Mouse (Mus musculus) WW6 (cell line): ENCODE measurements around the gene Kctd10.

Experiments used
- DNase-seq: peaks from one replicate; pipeline ENCODE4 v3.0.0-alpha.2; 2013; ENCODE audit warnings: low read depth, low spot score

Kctd10 gene

DNA sequence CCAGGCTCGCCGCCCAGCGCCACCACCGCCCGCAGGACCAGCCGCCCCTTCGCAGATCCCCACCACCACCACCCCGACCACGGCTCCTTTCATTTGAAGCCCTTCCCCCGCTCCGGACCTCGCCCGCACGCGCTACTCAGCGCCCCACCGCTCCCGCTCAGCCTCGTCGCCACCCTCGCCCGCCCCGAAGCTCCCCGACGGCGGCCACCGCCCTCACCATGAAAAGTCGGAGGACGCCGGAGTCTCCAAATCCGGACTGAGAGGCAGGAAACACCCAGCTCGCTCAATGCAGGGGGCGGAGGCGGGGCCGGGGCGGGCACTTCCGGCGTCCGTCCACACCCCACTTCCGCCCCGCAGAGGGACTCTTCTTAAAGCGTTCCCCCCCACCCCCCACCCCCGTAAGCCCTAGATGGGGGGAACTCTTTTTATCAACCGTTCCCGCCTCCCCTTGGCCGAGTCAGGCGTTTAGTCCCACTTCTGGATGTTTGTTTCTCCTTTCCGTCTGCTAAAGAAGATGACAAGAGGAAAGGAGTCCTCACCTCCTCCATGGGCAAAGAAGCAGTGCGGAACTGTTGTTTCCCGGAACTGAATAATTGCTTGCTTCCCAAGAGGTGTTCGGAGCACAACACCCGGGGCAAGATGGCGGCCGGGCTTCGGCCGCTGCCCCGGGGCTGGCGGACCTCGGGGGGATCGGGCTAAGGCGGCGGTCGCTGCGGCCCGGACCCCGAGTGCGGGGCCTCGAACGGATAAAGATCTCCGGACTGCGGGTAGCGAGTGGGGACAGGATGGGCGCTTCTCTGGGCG, at the start of gene Kctd10, which contains the start of gene Ube3b:
Gene Kctd10, minus strand, starts transcription at position 300 of the 804 bp plus-strand sequence.
Gene Ube3b, plus strand, starts transcription at position 399 of the 804 bp plus-strand sequence.
- peak; percentile 75 for DNase-seq

DNA sequence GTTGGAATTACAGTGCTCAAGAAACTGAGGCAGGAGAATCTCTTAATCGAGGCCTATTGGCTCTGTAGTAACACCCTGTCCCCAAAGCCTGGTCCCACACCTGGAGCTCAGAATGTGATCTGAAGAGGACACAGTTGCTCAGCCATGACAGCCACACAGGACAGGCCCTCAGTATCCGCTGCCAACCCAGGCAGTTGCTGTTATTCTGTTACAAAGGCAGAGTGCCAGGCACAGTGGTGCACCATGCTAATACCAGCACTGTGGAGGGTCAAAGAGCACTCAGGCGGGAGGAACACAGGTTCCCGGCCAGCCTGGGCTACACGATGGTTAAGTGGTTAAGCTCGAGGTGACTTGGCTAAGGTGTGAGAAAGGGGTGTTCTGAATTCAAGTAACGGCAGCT, 49.5 kb upstream of the Kctd10 start:
- DNase-seq = no peak

- DNase-seq = no peak
Observed at GRCm38 (mm10) chr5:114428621-114429020, 48.3 kb upstream of the Kctd10 start.

DNA sequence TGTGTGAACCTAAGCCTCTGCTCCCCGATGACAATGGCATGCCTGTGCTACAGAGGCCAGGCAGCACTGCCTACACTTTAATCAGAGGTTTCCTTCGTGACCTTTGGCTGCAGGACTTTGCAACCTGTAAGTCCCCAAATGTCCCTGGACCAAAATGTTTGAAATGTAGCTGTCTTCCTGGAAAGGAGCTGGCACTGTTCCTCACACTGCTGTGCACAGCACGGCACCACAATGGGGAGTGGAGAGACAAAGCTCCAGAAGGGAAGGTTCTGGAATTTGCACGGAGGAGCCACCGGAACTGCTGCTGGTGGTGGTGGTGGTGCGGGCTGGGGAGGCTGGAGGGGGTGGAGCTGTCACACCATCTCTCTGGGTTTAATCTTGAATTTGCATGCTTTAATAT, 46.4 kb upstream of the Kctd10 start:
- DNase-seq = no peak

DNA sequence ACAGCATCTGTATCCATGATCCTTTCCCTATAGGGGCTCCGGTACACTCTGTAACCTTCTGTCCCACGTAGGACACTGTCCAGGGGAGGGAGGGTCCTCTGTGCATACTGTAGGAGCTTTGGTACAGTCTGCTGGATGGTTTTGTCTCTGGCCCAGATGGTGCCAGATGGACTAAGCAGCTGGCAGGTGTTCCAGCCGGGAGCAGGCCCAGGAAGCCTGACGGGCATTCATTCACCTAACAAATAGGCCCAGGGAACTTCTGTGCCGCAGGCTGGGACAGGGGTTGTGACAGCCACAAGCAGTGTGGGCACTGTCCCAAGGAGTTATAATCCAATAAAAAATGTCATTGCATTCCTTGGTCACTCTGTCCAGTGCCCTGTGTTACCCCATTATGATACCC, 43.7 kb upstream of the Kctd10 start:
- DNase-seq = no peak

GRCm38 (mm10) chr5:114422591-114422990, 42.3 kb upstream of the Kctd10 start:
- no peak for DNase-seq

DNA sequence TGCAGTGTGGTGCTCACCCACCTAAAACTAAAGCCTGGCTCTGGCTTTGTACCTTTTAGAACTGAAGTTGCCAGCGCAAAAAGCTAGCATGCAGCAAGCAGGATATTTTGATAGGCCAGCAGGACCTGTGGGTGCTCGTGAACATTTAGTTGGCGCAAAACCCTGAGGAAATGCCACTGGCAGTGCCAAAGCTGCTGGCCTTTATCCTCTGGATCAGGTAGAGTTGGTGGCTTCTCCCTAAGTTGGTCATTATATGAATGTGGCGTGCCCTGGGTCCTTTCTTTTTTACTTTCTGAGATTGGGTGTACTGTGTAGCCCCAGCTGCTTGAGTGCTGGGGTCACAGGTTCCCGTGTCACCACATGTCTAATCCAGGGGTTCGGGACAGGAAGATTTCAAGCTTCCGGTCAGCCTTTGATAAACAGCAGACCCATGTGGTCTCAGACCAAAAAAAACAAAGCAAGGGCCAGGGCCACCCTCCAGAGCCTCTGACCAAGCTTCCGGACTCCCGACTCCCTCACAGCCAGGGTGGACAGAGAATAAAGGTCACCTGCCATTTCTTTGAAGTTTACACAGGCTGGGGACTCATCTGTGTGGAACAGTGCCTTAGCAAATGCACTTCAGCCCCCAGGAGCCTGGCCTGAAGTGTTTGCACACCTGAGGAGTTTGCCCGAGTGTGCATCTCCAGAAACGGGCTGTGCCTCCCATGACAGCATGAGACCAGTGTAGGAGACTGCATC, 41.4 kb upstream of the Kctd10 start:
- DNase-seq = no peak

DNA sequence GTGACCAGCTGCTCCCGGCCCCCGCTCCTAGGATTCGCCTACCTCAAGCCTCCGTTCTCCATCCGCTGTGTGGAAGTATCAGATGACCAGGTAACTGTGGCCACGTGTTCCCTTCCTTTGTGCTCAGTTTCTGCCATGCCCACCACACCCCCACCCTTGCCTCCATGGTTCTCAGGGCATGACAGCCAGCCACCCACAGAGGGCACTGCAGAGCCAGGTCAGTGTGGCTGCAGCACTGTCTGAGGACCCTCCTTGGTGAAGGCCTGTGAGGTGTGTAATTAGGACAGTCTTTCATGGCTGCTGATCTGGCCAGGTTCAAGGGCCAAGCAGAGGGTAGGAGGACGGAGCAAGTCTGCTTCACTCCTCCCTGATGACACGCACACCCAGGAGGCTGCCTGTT, 38.2 kb upstream of the Kctd10 start:
- DNase-seq = no peak

- no peak for DNase-seq
Observed at GRCm38 (mm10) chr5:114416855-114417254, 36.5 kb upstream of the Kctd10 start.

GRCm38 (mm10) chr5:114415606-114416005, 35.3 kb upstream of the Kctd10 start:
- DNase-seq = no peak

DNA sequence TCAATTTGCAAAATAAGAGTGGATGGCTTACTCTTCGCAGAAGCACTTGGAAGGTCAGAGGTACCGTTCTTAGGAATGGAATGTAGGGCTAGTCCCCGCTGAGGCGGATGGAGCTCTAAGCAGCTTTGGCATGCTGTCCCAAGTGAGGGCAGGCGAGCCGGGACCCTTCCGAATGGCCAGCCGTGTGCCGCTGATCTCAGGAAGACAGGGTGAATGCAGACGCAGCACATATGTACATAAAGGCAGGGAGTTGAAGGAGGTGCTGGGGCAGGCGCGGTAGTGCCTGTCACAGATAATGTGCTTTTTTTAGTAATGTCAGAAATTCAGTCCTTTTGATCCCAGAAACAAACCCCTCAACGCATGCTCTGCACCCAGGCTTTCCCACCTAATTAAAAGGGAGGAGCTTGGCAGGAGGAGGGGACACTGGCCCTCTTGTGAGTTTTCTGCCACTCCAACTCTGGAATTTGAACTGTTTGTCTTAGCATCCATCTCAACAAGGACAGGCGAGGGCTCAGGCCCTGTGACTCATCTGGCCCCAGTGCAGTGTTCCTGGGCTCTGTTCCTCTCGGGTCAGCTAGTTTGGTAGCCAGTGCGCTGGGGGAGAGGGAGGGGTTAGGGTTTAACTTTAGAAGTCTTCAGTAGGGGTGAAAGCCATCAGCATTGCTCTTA, 32.9 kb upstream of the Kctd10 start:
- no peak for DNase-seq

GRCm38 (mm10) chr5:114412361-114412998, 32.2 kb upstream of the Kctd10 start:
- DNase-seq = no peak

DNA sequence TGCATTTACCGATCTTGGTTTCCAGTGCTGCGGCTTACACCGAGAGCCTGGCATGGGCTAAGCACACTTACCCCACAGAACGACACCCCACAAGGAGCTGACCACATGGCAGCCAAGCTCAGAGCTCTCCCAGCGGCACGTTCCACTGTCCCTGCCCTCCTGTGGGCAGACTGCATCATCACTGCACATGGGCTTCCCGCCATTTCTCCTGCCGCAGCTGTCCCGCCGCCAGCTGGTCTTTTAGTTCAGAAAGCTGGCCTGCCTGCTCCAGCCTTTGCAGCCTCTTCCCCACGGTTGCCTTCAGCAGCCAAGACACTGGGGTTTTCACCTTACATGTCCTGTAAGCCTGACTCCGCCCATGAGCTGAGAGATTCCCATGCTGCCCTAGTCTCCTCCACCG, 30.1 kb upstream of the Kctd10 start:
- no peak for DNase-seq

GRCm38 (mm10) chr5:114408846-114409245, 28.5 kb upstream of the Kctd10 start:
- DNase-seq = no peak

- no peak for DNase-seq
Observed at GRCm38 (mm10) chr5:114407810-114408209, 27.5 kb upstream of the Kctd10 start.

DNA sequence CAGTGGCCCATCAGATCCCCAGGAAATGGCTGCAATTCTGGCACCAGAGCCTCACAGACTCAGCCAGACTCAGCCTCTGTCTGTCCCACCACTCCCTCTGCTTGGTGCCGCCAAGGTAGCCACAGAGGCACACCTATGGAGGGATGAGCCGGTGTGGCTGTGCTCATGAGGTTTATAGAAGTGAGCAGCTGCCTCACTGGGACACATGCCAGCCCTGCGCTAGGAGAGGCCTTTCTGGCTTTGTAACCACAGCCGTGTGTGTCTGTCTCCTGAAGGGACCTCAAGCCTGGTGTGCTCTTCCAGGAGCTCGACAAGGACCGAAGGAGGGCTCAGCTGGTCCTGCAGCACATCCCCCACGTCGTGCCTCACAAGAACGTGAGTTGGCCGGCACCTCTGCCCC, 27.0 kb upstream of the Kctd10 start:
- no peak for DNase-seq

DNA sequence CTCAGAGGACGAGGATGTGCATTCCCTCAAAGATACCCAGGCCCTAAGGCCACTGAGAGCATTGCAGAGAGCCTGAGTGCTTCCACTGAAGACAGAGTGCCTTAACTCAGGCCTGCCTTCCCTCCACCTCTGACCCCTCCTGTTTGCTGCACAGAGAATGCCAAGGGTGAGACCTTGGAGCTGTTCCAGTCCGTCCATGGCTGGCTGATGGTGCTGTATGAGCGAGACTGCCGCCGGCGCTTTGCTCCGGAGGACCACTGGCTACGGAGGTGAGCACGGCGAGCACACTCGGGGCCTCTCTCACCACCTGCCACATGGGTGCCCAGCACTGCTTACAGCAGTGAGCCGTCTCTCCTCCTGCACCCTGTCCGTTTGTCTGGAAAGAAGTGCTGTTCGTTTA, 26.3 kb upstream of the Kctd10 start:
- no peak for DNase-seq

- DNase-seq = no peak
Observed at GRCm38 (mm10) chr5:114393169-114393568, 12.9 kb upstream of the Kctd10 start.

GRCm38 (mm10) chr5:114384448-114384847, 4.1 kb upstream of the Kctd10 start:
- no peak for DNase-seq

- no peak for DNase-seq
Observed at GRCm38 (mm10) chr5:114383184-114383904, 3.0 kb upstream of the Kctd10 start.

DNA sequence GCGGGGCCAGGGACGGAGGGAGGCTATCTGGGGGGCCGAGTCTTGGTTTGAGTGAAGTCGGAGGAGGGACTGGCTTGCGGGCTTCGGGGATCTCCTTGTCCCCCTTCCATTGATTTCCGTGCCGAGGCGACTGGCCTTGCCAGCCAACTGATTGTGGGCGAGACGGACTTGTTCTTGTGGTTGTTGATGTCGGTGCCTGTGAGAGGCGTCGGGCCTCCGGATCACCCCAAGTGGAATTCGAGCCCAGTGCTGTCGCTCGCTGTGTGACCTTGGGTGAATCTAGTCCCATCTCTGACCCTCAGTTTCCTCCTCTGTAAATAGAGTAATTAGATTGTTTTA, 674 bp upstream of the Kctd10 start:
- no peak for DNase-seq
